Mouse (Mus musculus) left cerebral cortex, postnatal 25 days (tissue): ENCODE measurements at regions not wholly inside any gene's neighbourhood (a gene's known extent, or its start where the extent isn't known, plus 50 kb on each side); places are given as distances from the start of the nearest gene placed in this dataset.
"Not testable (repeated sequence)": the region's sequence is repeated elsewhere in the genome, so short reads cannot be mapped to it uniquely, and the experiment has no call there.

Experiments
- DNase-seq, 2 experiments: peaks; one replicate each; pipeline ENCODE4 v3.0.0; 2022; ENCODE audit warnings: low spot score in 2 of 2, mixed read lengths in 1 of 2
- intact Hi-C: fragments of 180-260 bp; cut with DNase I; formaldehyde crosslinking; loops from one replicate; pipeline ENCODE4 v1.15.1; 2025

- DNase-seq: no peak
- intact Hi-C loops: no loop called here
These were observed 605.8 kb upstream of the Slc35b3 start for GRCm38 (mm10) chr13:39566491-39566890.

DNA sequence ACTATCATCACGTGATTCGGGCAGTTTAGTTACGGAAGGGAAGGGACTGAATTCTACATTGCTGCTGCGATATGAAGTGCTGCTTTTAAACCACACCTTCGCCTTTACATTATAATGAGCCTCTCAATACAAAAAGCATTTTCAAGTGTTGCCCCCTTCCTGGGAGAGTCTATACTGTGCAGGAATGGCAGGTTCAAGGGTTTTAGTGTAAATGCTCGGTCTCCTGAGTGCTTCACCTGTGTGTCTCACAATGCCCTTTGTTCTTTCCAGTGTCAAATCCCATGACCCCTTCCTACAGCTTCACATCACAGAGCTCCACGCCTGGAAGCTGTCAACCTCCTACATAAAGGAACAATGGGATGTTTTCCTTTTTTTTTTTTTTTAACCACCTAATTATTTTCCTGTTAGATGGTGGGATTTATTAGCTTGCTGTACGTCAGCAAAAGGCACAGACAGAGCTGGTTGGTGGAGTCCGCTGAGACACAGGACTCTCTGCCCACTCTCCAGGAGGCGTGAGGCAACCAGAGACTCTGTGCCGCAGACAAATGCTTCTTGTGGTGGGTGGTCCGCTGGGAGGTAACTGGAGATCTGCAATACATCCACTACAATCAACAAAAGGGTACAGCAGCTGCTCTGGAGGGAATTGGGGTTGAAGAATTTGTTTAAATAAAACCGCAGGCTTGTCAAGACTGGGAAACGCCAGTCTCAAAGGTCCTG, 577.2 kb upstream of the Slc35b3 start:
- intact Hi-C loops: no loop called here
- DNase-seq: no peak

DNA sequence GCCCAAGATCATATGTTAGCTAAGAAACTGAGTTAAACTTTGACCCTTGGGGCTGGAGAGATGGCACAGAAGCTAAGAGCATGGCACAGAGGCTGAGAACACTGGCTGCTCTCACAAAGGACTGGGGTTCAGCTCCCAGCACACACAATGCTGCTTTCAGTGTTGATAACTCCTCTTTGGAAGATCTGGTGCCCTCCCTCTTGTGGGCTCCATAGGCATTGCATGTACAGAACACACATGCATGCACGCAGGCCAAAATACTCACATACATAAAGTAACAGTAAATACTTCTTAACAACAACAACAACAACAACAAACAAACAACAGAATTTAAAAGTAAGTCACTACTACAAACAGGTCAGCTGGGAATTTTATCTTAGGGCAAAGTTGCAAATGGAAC, 565.8 kb upstream of the Slc35b3 start:
- no peak for DNase-seq
- intact Hi-C loops: no loop called here

DNA sequence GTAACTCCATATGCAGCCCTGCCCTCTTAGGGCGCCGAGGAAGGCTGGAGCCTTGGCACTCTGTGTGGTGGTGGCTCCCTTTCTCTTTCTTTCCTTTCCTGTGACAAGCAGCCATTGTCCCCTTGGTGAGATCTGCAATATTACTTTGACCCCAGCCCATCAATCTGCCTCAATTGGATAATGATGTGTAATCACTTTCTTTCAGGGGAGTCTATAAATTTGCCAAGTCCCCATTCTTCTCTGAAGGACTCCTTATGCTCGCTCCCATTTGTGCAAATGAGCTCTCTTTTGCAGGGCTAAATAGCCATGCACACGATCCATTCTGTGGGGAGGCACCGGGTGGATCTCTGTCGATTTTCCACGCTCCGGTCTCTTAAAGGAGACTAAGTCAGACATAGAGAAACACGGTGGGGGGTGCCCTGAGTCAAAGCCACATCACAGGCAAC, 563.2 kb upstream of the Slc35b3 start:
- intact Hi-C loops: no loop called here
- DNase-seq: no peak

- intact Hi-C loops: no loop called here
- DNase-seq: no peak
These were observed 562.7 kb upstream of the Slc35b3 start for GRCm38 (mm10) chr13:39523246-39523850.

GRCm38 (mm10) chr13:39520846-39521245, 560.2 kb upstream of the Slc35b3 start:
- intact Hi-C loops: no loop called here

DNA sequence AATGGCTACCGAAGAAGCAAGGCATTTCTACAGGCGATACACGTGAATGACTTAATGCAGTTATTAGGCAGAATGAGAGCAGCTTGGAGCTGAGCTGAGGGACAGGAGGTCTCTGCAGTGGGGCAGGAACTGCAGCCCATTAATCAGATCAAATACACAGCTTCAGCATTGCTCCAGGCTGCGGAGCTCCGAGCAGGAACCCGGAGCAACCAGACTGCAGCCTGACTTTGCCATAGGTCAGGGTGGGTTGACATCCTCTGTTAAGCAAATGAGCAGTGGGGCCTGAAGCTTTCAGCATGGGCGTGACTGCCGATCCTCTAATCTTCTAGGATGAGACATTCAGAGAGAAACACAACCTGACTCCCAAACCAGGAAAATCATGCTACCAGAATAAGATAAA, 555.4 kb upstream of the Slc35b3 start:
- no peak for DNase-seq
- intact Hi-C loops: no loop called here

More at GRCm38 (mm10) chr13:39520846-39521245, 560.2 kb upstream of the Slc35b3 start:
- DNase-seq: no peak

GRCm38 (mm10) chr13:39489806-39490205, 529.1 kb upstream of the Slc35b3 start:
- intact Hi-C loops: no loop called here

GRCm38 (mm10) chr13:39472621-39473020, 511.9 kb upstream of the Slc35b3 start:
- intact Hi-C loops: no loop called here
- DNase-seq: no peak

More at GRCm38 (mm10) chr13:39489806-39490205, 529.1 kb upstream of the Slc35b3 start:
- DNase-seq: no peak

- no peak for DNase-seq
- intact Hi-C loops: loop anchor here (2.0 to 5.0 kb wide), 2 partner anchors 259 to 1307 kb away; no protein-coding TSS in a partner anchor
These were observed 481.1 kb upstream of the Slc35b3 start for GRCm38 (mm10) chr13:39441799-39442198.

- DNase-seq: peak; percentile 69 to 73
- intact Hi-C loops: loop anchor here (2.0 to 5.0 kb wide), 2 partner anchors 259 to 1308 kb away; no protein-coding TSS in a partner anchor
These were observed 480.2 kb upstream of the Slc35b3 start for GRCm38 (mm10) chr13:39440907-39441306.

GRCm38 (mm10) chr13:39440336-39440735, 479.7 kb upstream of the Slc35b3 start:
- intact Hi-C loops: loop anchor here (2.0 to 5.0 kb wide), 2 partner anchors 258 to 1308 kb away; no protein-coding TSS in a partner anchor
- no peak for DNase-seq

- intact Hi-C loops: no loop called here
These were observed 467.3 kb upstream of the Slc35b3 start for GRCm38 (mm10) chr13:39427996-39428395.

GRCm38 (mm10) chr13:39425944-39426343, 465.3 kb upstream of the Slc35b3 start:
- intact Hi-C loops: no loop called here

More at GRCm38 (mm10) chr13:39427996-39428395, 467.3 kb upstream of the Slc35b3 start:
- no peak for DNase-seq

GRCm38 (mm10) chr13:39418127-39418526, 457.5 kb upstream of the Slc35b3 start:
- intact Hi-C loops: loop anchor here (10.0 kb wide), 1 partner anchor 423 kb away; no protein-coding TSS in a partner anchor
- DNase-seq: no peak

More at GRCm38 (mm10) chr13:39425944-39426343, 465.3 kb upstream of the Slc35b3 start:
- no peak for DNase-seq

DNA sequence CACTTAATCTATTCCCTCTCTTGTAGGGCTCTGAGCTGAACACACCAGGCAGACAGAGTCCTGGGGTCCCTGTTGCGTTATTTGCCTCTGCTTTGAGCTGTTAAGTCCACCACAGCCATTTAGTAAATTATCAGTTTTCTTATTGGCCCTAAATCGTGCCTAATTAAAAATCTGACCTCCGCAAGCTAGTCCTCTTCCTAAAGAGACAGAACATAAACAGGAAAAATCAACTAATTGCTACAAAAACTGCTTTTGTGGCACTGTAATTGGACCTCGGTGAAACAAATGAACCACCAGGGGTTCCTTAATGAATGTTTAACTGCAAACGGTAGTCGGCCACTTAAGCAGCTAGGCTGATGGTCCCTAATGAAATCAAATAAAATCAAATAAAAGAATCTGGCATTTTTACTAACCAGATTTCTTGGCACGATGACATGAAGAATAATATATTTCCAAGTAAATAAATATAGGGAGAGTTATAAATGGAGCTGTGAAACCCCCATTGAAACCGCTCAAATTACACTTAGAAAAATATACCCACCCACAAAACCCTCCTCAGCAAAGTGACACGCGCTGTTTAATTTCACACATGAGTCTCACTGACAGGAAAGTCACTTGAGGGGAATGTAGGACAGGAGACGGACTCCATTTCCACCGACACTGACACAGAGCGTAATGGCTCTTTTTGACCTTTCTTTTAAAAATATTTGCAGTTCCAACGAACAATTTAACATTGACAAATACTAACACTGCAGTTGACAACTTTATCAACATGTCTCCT, 451.0 kb upstream of the Slc35b3 start:
- DNase-seq: no peak
- intact Hi-C loops: loop anchor here (10.0 kb wide), 1 partner anchor 417 kb away; no protein-coding TSS in a partner anchor

DNA sequence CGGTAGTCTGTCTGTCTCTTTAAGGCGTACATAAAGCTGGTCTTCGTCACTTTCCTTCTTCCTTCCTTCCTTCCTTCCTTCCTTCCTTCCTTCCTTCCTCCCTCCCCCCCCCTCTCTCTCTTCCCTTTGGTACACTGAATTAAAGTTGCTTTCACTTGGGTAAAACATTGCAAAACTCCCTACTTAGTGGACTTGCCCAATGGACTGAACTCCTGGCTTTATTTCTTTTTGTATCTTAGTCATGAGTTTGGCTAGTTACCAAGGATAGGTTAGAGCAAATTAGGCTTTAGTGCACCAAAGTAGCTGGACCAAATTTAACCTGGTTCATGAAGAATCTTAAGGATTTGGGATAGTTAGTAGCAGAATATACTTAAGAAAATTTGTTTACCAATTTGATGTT, 431.9 kb upstream of the Slc35b3 start:
- DNase-seq: no peak
- intact Hi-C loops: no loop called here

- not testable (repeated sequence) for DNase-seq
These were observed 431.5 kb upstream of the Slc35b3 start for GRCm38 (mm10) chr13:39392151-39392550.

DNA sequence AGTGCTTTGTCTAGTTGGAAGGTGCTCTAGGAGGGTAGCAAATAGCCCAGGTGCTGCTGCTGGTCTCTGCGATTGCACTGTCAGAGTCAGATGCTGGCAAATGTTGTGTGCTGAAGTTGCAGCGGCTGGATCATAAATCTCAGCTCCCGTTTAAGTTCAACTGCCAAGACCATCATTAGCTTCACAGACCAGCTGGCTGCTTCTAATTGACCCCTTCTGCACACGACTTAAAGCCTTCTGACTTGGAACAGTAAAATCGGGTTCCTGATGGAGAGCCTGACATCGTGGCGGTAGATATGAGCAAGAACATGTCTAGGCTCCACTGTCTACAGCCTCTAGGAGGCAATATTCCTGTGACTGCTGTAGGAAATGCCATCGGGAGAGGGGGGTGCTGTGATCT, 416.0 kb upstream of the Slc35b3 start:
- no peak for DNase-seq
- intact Hi-C loops: no loop called here

More at GRCm38 (mm10) chr13:39392151-39392550, 431.5 kb upstream of the Slc35b3 start:
- intact Hi-C loops: not testable (repeated sequence)

- intact Hi-C loops: no loop called here
- DNase-seq: no peak
These were observed 415.6 kb upstream of the Slc35b3 start for GRCm38 (mm10) chr13:39376269-39376668.
